Mouse (Mus musculus) E14TG2a.4 (cell line): ENCODE results near the gene Rrp12.
A peak's percentile ranks its signal among the peaks of the same experiment; 100 is the strongest.

Experiments
- H3K27me3 ChIP-seq: 2 replicates; pipeline ENCODE4 v1.6.1; 2014; ENCODE audit warnings: low read length, control low read depth; ENCODE audit not compliant: insufficient read depth
- H3K36me3 ChIP-seq: 2 replicates; pipeline ENCODE4 v1.6.1; 2014; ENCODE audit warnings: low read length, control low read depth; ENCODE audit not compliant: insufficient read depth
- H3K4me1 ChIP-seq: replicated peaks from 2 replicates; pipeline ENCODE4 v1.6.1; 2014; ENCODE audit warnings: low read depth, low read length, control low read depth
- H3K4me3 ChIP-seq: replicated peaks from 2 replicates; pipeline ENCODE4 v1.5.1; 2014; ENCODE audit warnings: mild to moderate bottlenecking, low read length
- H3K9me3 ChIP-seq: 2 replicates; pipeline ENCODE4 v1.6.1; 2014; ENCODE audit warnings: low read length, control low read depth
- CTCF ChIP-seq: conservative IDR thresholded peaks from 2 replicates; pipeline ENCODE4 v1.5.1; 2014; ENCODE audit warnings: low read length
- NANOG ChIP-seq: IDR thresholded peaks from 2 replicates; pipeline ENCODE4 v1.6.1; 2014; ENCODE audit warnings: borderline replicate concordance, low read length, mixed read lengths
- POU5F1 ChIP-seq: IDR thresholded peaks from 2 replicates; pipeline ENCODE4 v1.6.1; 2014; ENCODE audit warnings: low read length, borderline replicate concordance

Gene Rrp12

GRCm38 (mm10) chr19:41817325-41817724, 78.6 kb downstream of the Rrp12 start:
- Histone ChIP-seq H3K4me3 (0 out of 2 replicates have a peak overlapping the region, but pooled peaks have one; percentile 32), H3K36me3 (no peaks in the 10 kb centered on the region), H3K9me3 (peaks cover 4% of the 10 kb centered on the region; the same call in 1 of the 2 replicates), H3K4me1 (peaks cover 31% of the 10 kb centered on the region), H3K27me3 (peaks cover 21% of the 10 kb centered on the region)
- no peak for TF ChIP-seq CTCF

- no peaks in the 10 kb centered on the region for H3K36me3 ChIP-seq
- TF ChIP-seq CTCF (no peak), POU5F1 (no peak), NANOG (no peak)
- H3K9me3 ChIP-seq, result peaks cover 4% of the 10 kb centered on the region; the same call in 1 of the 2 replicates
- peaks cover 31% of the 10 kb centered on the region for H3K4me1 ChIP-seq
- peaks cover 21% of the 10 kb centered on the region for H3K27me3 ChIP-seq
- H3K4me3 ChIP-seq, result no peak overlapping the region
Measured at GRCm38 (mm10) chr19:41816915-41817314, 79.1 kb downstream of the Rrp12 start.

GRCm38 (mm10) chr19:41816410-41816809, 79.6 kb downstream of the Rrp12 start:
- TF ChIP-seq POU5F1 (no peak), NANOG (no peak), CTCF (no peak)
- Histone ChIP-seq H3K4me1 (peaks cover 29% of the 10 kb centered on the region), H3K36me3 (no peaks in the 10 kb centered on the region), H3K4me3 (no peak overlapping the region), H3K9me3 (peaks cover 4% of the 10 kb centered on the region; the same call in 1 of the 2 replicates), H3K27me3 (peaks cover 21% of the 10 kb centered on the region)

GRCm38 (mm10) chr19:41813374-41813773, 82.6 kb downstream of the Rrp12 start:
- peaks cover 20% of the 10 kb centered on the region for H3K4me1 ChIP-seq
- no peak overlapping the region for H3K4me3 ChIP-seq
- peaks cover 4% of the 10 kb centered on the region; the same call in 1 of the 2 replicates for H3K9me3 ChIP-seq
- TF ChIP-seq POU5F1, result no peak
- no peak for TF ChIP-seq NANOG
- no peak for TF ChIP-seq CTCF
- peaks cover 20% of the 10 kb centered on the region for H3K27me3 ChIP-seq
- H3K36me3 ChIP-seq, result no peaks in the 10 kb centered on the region
